15 mouse cellular contexts compared by ENCODE assay signal in genomic region chr6:138503946-138504345, GRCm38 (mm10).
DNase-seq lines count a peak whose midpoint lies in the region; ATAC-seq lines count a peak whose summit lies in the region.
"Had no signal": no experiment of that assay in that cellular context is flagged by ENCODE, and none has a peak within 500 bp of the region (broad histone marks: within the 10 kb centered on the region; RNA-seq: fewer than 3 reads in every experiment).

No protein-coding gene starts in this region.

- ATAC-seq in frontal cortex, adult (ENCODE audit: low TSS enrichment): peak; percentile 65
- ATAC-seq: forebrain, embryonic 13.5 days; forebrain, embryonic 16.5 days had no signal

- DNase-seq in frontal cortex, adult 2 months (ENCODE audit: extremely low spot score in 1 of 2, low spot score in 1 of 2): no peak
- peak; percentile 12 for DNase-seq in brain, adult 2 months (ENCODE audit: low read depth, low spot score)
- peak; percentile 21 for DNase-seq in telencephalon, adult 2 months (ENCODE audit: low read depth, low spot score)
- no peak for DNase-seq in heart, adult 8-10 months (ENCODE audit: low spot score)
- DNase-seq: adrenal gland, adult 2 months; adrenal gland, postnatal 10 days; adrenal gland, postnatal 25 days; cerebellum, adult 11-12 months; cerebellum, adult 2 months; cerebellum, adult 9-10 months; cerebellum, postnatal 10 days; cerebellum, postnatal 25 days had no signal

Comparison
In these comparisons a context has a peak if more than half of its experiments do, and no peak if none do; other contexts are left out.
1. DNase-seq: peak in brain, adult 2 months (single experiment) and telencephalon, adult 2 months (single experiment); none in frontal cortex, adult 2 months (0 of 2) and heart, adult 8-10 months (single experiment).